Mouse (Mus musculus) liver, embryonic 14.5 days (tissue): ENCODE results near the gene Dpysl5.

Source experiments
- CTCF ChIP-seq: IDR thresholded peaks from 2 replicates; pipeline ENCODE4 v1.5.1; 2016; ENCODE audit warnings: antibody characterized with exemption, low read depth, control low read depth
- EP300 ChIP-seq: IDR thresholded peaks from 2 replicates; pipeline ENCODE4 v1.6.1; 2016; ENCODE audit warnings: antibody characterized with exemption, low read depth

DNA sequence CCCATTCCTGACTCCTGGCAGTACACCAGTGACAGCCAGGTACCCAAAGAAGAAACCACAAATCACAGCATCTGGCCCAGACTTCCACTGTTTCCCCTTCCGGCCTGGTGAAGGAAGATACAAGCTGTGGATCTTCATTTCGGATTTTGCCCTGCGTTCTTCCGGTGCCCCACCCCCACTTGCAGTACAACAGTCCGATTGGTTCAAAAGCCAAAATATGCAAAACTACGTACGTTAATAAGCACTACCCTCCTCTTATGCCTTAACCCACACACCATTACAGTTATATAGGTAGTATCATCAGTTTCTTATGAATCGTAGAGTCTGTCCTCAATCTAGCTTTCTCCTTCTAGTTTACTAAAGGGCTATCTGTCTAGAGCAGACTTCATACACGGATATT, 46.0 kb upstream of the Dpysl5 start:
- TF ChIP-seq CTCF (no peak), EP300 (no peak)
